Mouse (Mus musculus): ENCODE data around the gene Zfand2a.

- TF ChIP-seq POLR2A (IDR thresholded peaks at IDR 0.05; ENCODE audit: insufficient read length, low read depth) (no peak), TCF12 (IDR thresholded peaks at IDR 0.05; ENCODE audit: insufficient read depth, poor library complexity, severe bottlenecking) (no peak), REST (IDR thresholded peaks at IDR 0.05; ENCODE audit: insufficient read depth, insufficient read length) (no peak), USF1 (IDR thresholded peaks at IDR 0.05; ENCODE audit: low read depth) (no peak), TCF3 (IDR thresholded peaks at IDR 0.05; ENCODE audit: insufficient read length, low read depth) (no peak)
Measured at GRCm38 (mm10) chr5:139433842-139434568, 50.3 kb downstream of the Zfand2a start.
